Mouse (Mus musculus) brain, embryonic 14.5 days (tissue): ENCODE measurements around the gene Aip.

Source experiments
- CTCF ChIP-seq: fragments of 200-500 bp; IDR thresholded peaks from 2 replicates; pipeline ENCODE4 v1.5.1; 2012; ENCODE audit warnings: inconsistent platforms, mild to moderate bottlenecking, moderate library complexity, borderline replicate concordance; ENCODE audit not compliant: insufficient read depth, insufficient read length; ENCODE audit errors: extremely low read depth
- POLR2A ChIP-seq: fragments of 200-500 bp; IDR thresholded peaks from 2 replicates; pipeline ENCODE4 v1.6.1; 2012; ENCODE audit warnings: mild to moderate bottlenecking, inconsistent platforms, borderline replicate concordance; ENCODE audit not compliant: poor library complexity, insufficient read depth, insufficient read length, severe bottlenecking; ENCODE audit errors: extremely low read depth

DNA sequence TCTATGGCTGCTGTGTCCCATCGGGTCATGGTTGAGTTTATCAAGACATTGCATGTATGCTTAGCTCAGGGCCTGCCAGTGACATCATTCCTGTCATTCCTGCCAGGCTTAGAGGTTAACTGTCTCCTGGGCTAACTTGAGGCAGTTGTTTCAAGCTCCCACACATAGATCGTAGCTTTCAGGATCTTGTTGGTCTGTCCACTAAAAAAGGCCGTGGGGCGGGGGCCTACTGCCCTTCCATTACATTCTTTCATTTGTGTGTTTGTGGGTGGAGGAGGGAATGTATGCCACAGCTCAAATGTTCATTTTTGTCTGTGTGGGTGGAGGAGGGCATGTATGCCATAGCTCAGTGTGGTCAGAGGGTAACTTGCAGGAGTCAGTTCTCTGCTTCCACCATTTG is 4.4 kb upstream of the Aip start:
- TF ChIP-seq POLR2A (no peak), CTCF (no peak)
